Mouse (Mus musculus) spleen, postnatal 14 days (tissue): ENCODE data around the gene Gm8334.
"Not testable (repeated sequence)": the region's sequence is repeated elsewhere in the genome, so short reads cannot be mapped to it uniquely, and the experiment has no call there.

Experiments
- DNase-seq, 2 experiments: peaks; one replicate each; pipeline ENCODE4 v3.0.0; 2021 to 2022; ENCODE audit warnings: low spot score in 2 of 2

Gene Gm8334

DNA sequence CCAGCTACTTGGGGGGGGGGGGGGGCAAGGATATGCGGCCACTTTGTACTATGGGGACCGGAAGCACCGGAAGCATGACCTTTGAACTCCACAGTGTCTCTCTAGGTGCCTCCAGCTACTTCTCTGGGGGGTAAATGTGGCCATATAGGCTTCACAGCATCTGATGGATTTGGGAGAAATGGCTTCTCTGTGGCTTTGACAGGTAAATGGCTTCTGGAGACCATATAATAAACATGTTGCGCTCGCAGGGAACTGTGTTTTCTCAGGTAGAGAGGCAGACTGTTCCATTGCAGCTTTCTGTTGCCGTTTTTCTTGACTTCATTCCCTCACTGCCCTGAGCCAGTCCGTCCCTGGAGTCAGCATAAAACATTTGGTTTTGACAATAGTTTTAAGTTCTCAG, at the start of gene Gm8334:
Gm8334 (minus strand) TSS at position 101 of the 400 bp plus-strand sequence.
- not testable (repeated sequence) for DNase-seq

DNA sequence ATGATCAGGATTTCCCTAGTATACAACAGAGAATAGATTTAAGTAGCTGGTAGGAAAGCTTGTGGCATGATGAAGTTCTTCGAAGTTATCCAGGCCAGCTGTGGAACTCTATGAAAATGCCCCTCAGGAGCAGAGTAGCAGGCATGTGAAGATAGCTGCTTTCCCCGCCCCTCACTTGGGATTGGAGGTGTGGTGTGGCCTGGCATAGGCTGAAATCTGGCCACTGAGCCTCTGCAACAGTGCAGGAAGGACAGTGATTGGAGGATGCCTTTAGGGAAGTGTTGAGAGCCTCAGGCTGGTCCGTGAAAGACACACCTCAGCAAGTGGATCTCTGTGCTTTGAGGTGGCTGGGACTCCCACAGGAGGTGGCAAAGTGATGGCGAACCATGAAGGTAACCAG, 48.3 kb upstream of the Gm8334 start, which contains the start of gene Gm15127:
Gm15127 (plus strand) TSS at position 301 of the 400 bp plus-strand sequence.
- DNase-seq = not testable (repeated sequence)
